Mouse (Mus musculus) liver, adult 2 months (tissue): ENCODE data around the gene Cdk14. TPM values are rescaled to one million over a fixed set of nuclear protein-coding genes. Genes with fewer than 3 reads are reported as not detected.

Experiments used
- DNase-seq: peaks from one replicate; pipeline ENCODE4 v3.0.0-alpha.2; 2011; ENCODE audit warnings: low read depth, low spot score; ENCODE audit errors: extremely low read depth
- H3K27ac ChIP-seq: fragments of 200-500 bp; replicated peaks from 2 replicates; pipeline ENCODE4 v1.5.1; 2012; ENCODE audit warnings: low read depth, mild to moderate bottlenecking, control low read depth, inconsistent platforms, low read length; ENCODE audit not compliant: insufficient read depth
- H3K27me3 ChIP-seq: fragments of 200-500 bp; 2 replicates; pipeline ENCODE4 v1.6.1; 2012; ENCODE audit warnings: mild to moderate bottlenecking, moderate library complexity, low read length, inconsistent platforms; ENCODE audit not compliant: control insufficient read depth, insufficient read depth
- H3K36me3 ChIP-seq: fragments of 200-500 bp; 2 replicates; pipeline ENCODE4 v1.6.1; 2012; ENCODE audit warnings: low read length, inconsistent platforms; ENCODE audit not compliant: control insufficient read depth, insufficient read depth
- H3K4me1 ChIP-seq: fragments of 200-500 bp; 2 replicates; pipeline ENCODE4 v1.6.1; 2011; ENCODE audit warnings: low read length; ENCODE audit not compliant: control insufficient read depth, insufficient read depth
- H3K4me3 ChIP-seq: fragments of 200-500 bp; 2 replicates; pipeline ENCODE4 v1.5.1; 2011; ENCODE audit warnings: low read depth, mild to moderate bottlenecking, control low read depth, low read length, moderate library complexity; ENCODE audit not compliant: insufficient read depth
- H3K79me2 ChIP-seq: fragments of 200-500 bp; 2 replicates; pipeline ENCODE4 v1.6.1; 2012; ENCODE audit warnings: inconsistent platforms, mild to moderate bottlenecking, low read length, moderate library complexity; ENCODE audit not compliant: control insufficient read depth, insufficient read depth
- H3K9ac ChIP-seq: fragments of 200-500 bp; 2 replicates; pipeline ENCODE4 v1.6.1; 2012; ENCODE audit warnings: low read depth, mild to moderate bottlenecking, control low read depth, inconsistent platforms, low read length
- CTCF ChIP-seq: fragments of 200-500 bp; IDR thresholded peaks from 2 replicates; pipeline ENCODE4 v1.5.1; 2011; ENCODE audit warnings: low read depth, low read length, control low read depth
- POLR2A ChIP-seq: fragments of 200-500 bp; IDR thresholded peaks from 2 replicates; pipeline ENCODE4 v1.6.1; 2011; ENCODE audit warnings: low read length, control low read depth; ENCODE audit not compliant: insufficient read depth; ENCODE audit errors: extremely low read depth
- whole genome bisulfite sequencing: fragments of 180-500 bp; shearing (Covaris S2); methylation state at CpG from one replicate; pipeline ENCODE4 v1.1.7; 2018; 5-methylcytosine and 5-hydroxymethylcytosine counted together
- polyA plus RNA-seq: library from polyadenylated mRNA; depleted of rRNA; stranded (reverse); fragments of >200 nt; gene quantifications from 2 replicates; pipeline ENCODE4 v1.2.3, GENCODE M21; 2012
- total RNA-seq: library from RNA; depleted of rRNA; stranded (reverse); fragments of >200 nt; gene quantifications from 2 replicates; pipeline ENCODE4 v1.2.3, GENCODE M21; 2014

Cdk14 gene
- total and polyA plus RNA-seq, 2 experiments, result 0.31 to 2.7 TPM

GRCm38 (mm10) chr5:4955392-4955791 is 464.7 kb downstream of the Cdk14 start:
- Histone ChIP-seq H3K27me3 (no peaks in the 10 kb centered on the region), H3K4me1 (peaks cover 7% of the 10 kb centered on the region; the same call in 1 of the 2 replicates), H3K9ac (no peak overlapping the region), H3K27ac (no peak overlapping the region), H3K36me3 (no peaks in the 10 kb centered on the region), H3K79me2 (no peaks in the 10 kb centered on the region), H3K4me3 (no peak overlapping the region)
- TF ChIP-seq CTCF (no peak), POLR2A (no peak)
- DNase-seq, result no peak
- WGBS, result 79% methylated on average over 2 of the region's 2 CpGs

- H3K27me3 ChIP-seq, result no peaks in the 10 kb centered on the region
- no peaks in the 10 kb centered on the region for H3K4me1 ChIP-seq
- no peak overlapping the region for H3K4me3 ChIP-seq
- DNase-seq, result no peak
- no peaks in the 10 kb centered on the region for H3K36me3 ChIP-seq
- H3K27ac ChIP-seq, result no peak overlapping the region
- no peaks in the 10 kb centered on the region for H3K79me2 ChIP-seq
- no peak overlapping the region for H3K9ac ChIP-seq
- TF ChIP-seq CTCF, result no peak
- TF ChIP-seq POLR2A, result no peak
- 81% methylated on average over 7 of the region's 7 CpGs for WGBS
These were observed 470.7 kb downstream of the Cdk14 start for GRCm38 (mm10) chr5:4949433-4949832.

DNA sequence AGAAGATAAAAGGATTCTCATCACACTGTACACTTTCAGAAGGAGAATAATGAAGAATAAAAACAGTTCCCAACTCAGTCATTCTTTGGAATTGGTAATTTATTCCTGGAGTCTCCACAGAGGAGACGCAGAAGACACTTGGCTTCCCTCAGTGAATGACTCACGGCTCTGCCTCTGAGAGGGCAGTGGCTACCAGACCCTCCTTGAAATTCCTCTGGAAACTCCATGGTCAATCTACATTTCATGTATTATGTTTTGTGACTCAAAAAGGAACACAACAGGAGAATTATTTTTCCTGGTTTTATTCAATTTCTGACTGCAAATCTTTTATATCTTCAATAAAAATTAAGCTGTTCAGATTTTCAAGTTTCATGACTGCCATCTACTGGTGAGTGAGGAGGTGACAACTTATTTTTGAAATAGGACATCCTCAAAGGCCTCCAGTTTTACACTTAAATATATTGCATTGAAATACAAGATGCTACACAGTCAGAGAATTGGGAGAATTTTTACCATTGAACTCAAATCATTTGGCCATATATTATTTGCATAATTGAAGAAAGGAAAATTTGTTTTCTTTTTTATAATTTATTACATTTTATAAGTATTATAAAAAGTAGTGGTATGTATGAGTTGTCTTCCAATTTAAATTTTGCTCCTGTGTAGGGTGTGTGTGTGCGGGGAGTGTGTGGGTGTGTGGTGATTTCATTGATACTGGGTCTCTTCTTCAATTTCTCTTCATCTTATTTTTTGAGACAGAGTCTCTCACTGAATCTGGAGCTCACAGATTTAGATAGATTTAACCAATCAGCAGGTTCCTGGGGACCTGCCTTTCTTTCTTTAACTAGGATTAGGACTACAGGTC is 471.8 kb downstream of the Cdk14 start:
- no peak overlapping the region for H3K27ac ChIP-seq
- peak; percentile 31 for DNase-seq
- no peak overlapping the region for H3K4me3 ChIP-seq
- no peaks in the 10 kb centered on the region for H3K36me3 ChIP-seq
- no peaks in the 10 kb centered on the region for H3K79me2 ChIP-seq
- no peaks in the 10 kb centered on the region for H3K4me1 ChIP-seq
- TF ChIP-seq CTCF, result peak; percentile 52
- TF ChIP-seq POLR2A, result no peak
- H3K27me3 ChIP-seq, result no peaks in the 10 kb centered on the region
- H3K9ac ChIP-seq, result no peak overlapping the region
- 77% methylated on average over 3 of the region's 3 CpGs for WGBS

DNA sequence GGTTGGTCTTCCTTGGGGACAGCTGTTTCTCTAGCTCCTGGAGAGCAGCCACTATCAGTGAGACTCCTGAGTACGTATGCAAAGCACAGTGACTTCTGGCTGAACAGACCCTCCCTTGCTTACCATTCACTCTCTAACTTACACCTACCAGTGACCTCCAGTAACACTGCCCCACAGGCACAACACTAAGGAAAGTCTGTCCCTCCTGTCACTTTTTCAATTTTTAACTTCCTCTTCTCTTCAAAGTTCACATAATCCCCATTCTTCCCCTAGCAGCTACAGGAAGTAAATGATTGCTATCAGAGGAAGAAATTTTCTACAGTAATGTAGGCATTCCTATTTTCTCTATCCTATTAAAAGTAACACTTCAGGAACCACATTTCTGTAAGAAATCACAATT is 485.0 kb downstream of the Cdk14 start:
- Histone ChIP-seq H3K4me3 (no peak overlapping the region), H3K27me3 (no peaks in the 10 kb centered on the region), H3K27ac (no peak overlapping the region), H3K36me3 (no peaks in the 10 kb centered on the region), H3K79me2 (no peaks in the 10 kb centered on the region), H3K4me1 (no peaks in the 10 kb centered on the region), H3K9ac (no peak overlapping the region)
- TF ChIP-seq CTCF (no peak), POLR2A (no peak)
- WGBS, result 63% methylated on average over 1 of the region's 1 CpGs
- DNase-seq, result no peak

- Histone ChIP-seq H3K27me3 (no peaks in the 10 kb centered on the region), H3K4me3 (no peak overlapping the region), H3K4me1 (no peaks in the 10 kb centered on the region), H3K9ac (no peak overlapping the region), H3K27ac (no peak overlapping the region), H3K36me3 (no peaks in the 10 kb centered on the region), H3K79me2 (no peaks in the 10 kb centered on the region)
- WGBS, result 86% methylated on average over 6 of the region's 6 CpGs
- DNase-seq, result no peak
- TF ChIP-seq CTCF (no peak), POLR2A (no peak)
These were observed 485.6 kb downstream of the Cdk14 start for GRCm38 (mm10) chr5:4934491-4934890.

- no peaks in the 10 kb centered on the region for H3K79me2 ChIP-seq
- 70% methylated on average over 8 of the region's 8 CpGs for WGBS
- no peak for DNase-seq
- no peak for TF ChIP-seq POLR2A
- H3K27ac ChIP-seq, result no peak overlapping the region
- H3K4me1 ChIP-seq, result no peaks in the 10 kb centered on the region
- no peaks in the 10 kb centered on the region for H3K27me3 ChIP-seq
- H3K36me3 ChIP-seq, result no peaks in the 10 kb centered on the region
- H3K9ac ChIP-seq, result no peak overlapping the region
- no peak overlapping the region for H3K4me3 ChIP-seq
These were observed 488.5 kb downstream of the Cdk14 start for GRCm38 (mm10) chr5:4931539-4932143.
